Mouse (Mus musculus) MEL (cell line): ENCODE measurements at regions not wholly inside any gene's neighbourhood (a gene's known extent, or its start where the extent isn't known, plus 50 kb on each side); places are given as distances from the start of the nearest gene placed in this dataset.

Source experiments
- CTCF ChIP-seq, 3 experiments: IDR thresholded peaks in 2 of 3; conservative IDR thresholded peaks in 1 of 3; 2 replicates each; pipeline ENCODE4 v1.5.1; 2011 to 2012; ENCODE audit warnings: low read length in 3 of 3, low read depth in 2 of 3, mild to moderate bottlenecking in 2 of 3, improper control_type of control experiment in 1 of 3, inconsistent platforms in 1 of 3, mixed read lengths in 1 of 3, moderate library complexity in 1 of 3; ENCODE audit not compliant: control insufficient read depth in 1 of 3, insufficient read depth in 1 of 3, poor library complexity in 1 of 3, severe bottlenecking in 1 of 3
- EP300 ChIP-seq, 2 experiments: IDR thresholded peaks; 2 replicates each; pipeline ENCODE4 v1.6.1; 2011; ENCODE audit warnings: improper control_type of control experiment in 2 of 2, low read length in 2 of 2, low read depth in 1 of 2, mild to moderate bottlenecking in 1 of 2
- ETS1 ChIP-seq: IDR thresholded peaks from 2 replicates; pipeline ENCODE4 v1.6.1; 2012; ENCODE audit warnings: low read depth, mild to moderate bottlenecking, inconsistent platforms, low read length, improper control_type of control experiment, moderate library complexity
- POLR2A ChIP-seq, 2 experiments: IDR thresholded peaks; 2 replicates each; pipeline ENCODE4 v1.6.1; 2011 to 2012; ENCODE audit warnings: low read length in 2 of 2, mild to moderate bottlenecking in 2 of 2, control low read depth in 1 of 2, improper control_type of control experiment in 1 of 2, low read depth in 1 of 2, moderate library complexity in 1 of 2; ENCODE audit not compliant: control insufficient read depth in 1 of 2, insufficient read depth in 1 of 2, poor library complexity in 1 of 2

GRCm38 (mm10) chr13:85771027-85771681, 275.6 kb downstream of the Cox7c start:
- TF ChIP-seq EP300 (IDR thresholded peaks at IDR 0.05; ENCODE audit: low read depth in 1 of 2, low read length in 2 of 2) (no peak), CTCF (IDR thresholded peaks at IDR 0.05 in 2 of 3, conservative IDR thresholded peaks at IDR 0.05 in 1 of 3; ENCODE audit: control insufficient read depth in 1 of 3, insufficient read depth in 1 of 3, low read depth in 2 of 3, low read length in 3 of 3, poor library complexity in 1 of 3, severe bottlenecking in 1 of 3) (no peak), POLR2A (IDR thresholded peaks at IDR 0.05; ENCODE audit: control insufficient read depth in 1 of 2, insufficient read depth in 1 of 2, low read depth in 1 of 2, low read length in 2 of 2, poor library complexity in 1 of 2) (no peak), ETS1 (no peak)
